Mouse (Mus musculus) ES-Bruce4 (cell line): ENCODE data around the gene Dlx6.

ENCODE experiments used
- CTCF ChIP-seq: IDR thresholded peaks from one replicate; pipeline ENCODE4 v1.8.1; 2011; ENCODE audit warnings: low read depth, low read length
- EP300 ChIP-seq: IDR thresholded peaks from 2 replicates; pipeline ENCODE4 v1.6.1; 2011; ENCODE audit warnings: low read depth, low read length; ENCODE audit not compliant: insufficient read depth
- POLR2A ChIP-seq: IDR thresholded peaks from one replicate; pipeline ENCODE4 v1.8.1; 2011; ENCODE audit warnings: low read length; ENCODE audit not compliant: insufficient read depth

- TF ChIP-seq POLR2A = no peak
- no peak for TF ChIP-seq CTCF
- TF ChIP-seq EP300 = no peak
Measured at GRCm38 (mm10) chr6:6909586-6909985, 46.5 kb downstream of the Dlx6 start.
